Mouse (Mus musculus) midbrain, embryonic 14.5 days (tissue): ENCODE data around the gene Zfp69. TPM values are rescaled to one million over a fixed set of nuclear protein-coding genes. Genes with fewer than 3 reads are reported as not detected.
A peak's percentile ranks its signal among the peaks of the same experiment; 100 is the strongest.

Source experiments
- ATAC-seq: fragments of 200-750 bp; cut with Nextera tagmentation; 2 replicates; pipeline ENCODE4 v1.8.0; 2017; ENCODE audit warnings: moderate number of reproducible peaks, moderate library complexity; ENCODE audit not compliant: low FRiP score, low TSS enrichment
- DNase-seq: peaks from one replicate; pipeline ENCODE4 v3.0.0-alpha.2; 2015
- H3K27ac ChIP-seq: fragments of 300-500 bp; sonication (generic); replicated peaks from 2 replicates; pipeline ENCODE4 v1.5.1; 2014; ENCODE audit warnings: mild to moderate bottlenecking, low read depth, low read length, moderate library complexity
- H3K27me3 ChIP-seq: fragments of 300-500 bp; sonication (generic); 2 replicates; pipeline ENCODE4 v1.6.1; 2014; ENCODE audit warnings: low read length, control low read depth, mixed read lengths; ENCODE audit not compliant: control insufficient read depth, insufficient read depth
- H3K36me3 ChIP-seq: fragments of 300-500 bp; sonication (generic); 2 replicates; pipeline ENCODE4 v1.6.1; 2014; ENCODE audit warnings: low read length, control low read depth; ENCODE audit not compliant: control insufficient read depth, insufficient read depth
- H3K4me1 ChIP-seq: fragments of 300-500 bp; sonication (generic); 2 replicates; pipeline ENCODE4 v1.6.1; 2014; ENCODE audit warnings: mild to moderate bottlenecking, antibody characterized with exemption, low read length, control low read depth; ENCODE audit not compliant: control insufficient read depth, insufficient read depth
- H3K4me2 ChIP-seq: fragments of 300-500 bp; sonication (generic); 2 replicates; pipeline ENCODE4 v1.6.1; 2014; ENCODE audit warnings: mild to moderate bottlenecking, low read length, moderate library complexity
- H3K4me3 ChIP-seq: fragments of 300-500 bp; sonication (generic); replicated peaks from 2 replicates; pipeline ENCODE4 v1.5.1; 2014; ENCODE audit warnings: low read depth, low read length
- H3K9ac ChIP-seq: fragments of 300-500 bp; sonication (generic); replicated peaks from 2 replicates; pipeline ENCODE4 v1.6.1; 2014; ENCODE audit warnings: mild to moderate bottlenecking, low read length, moderate library complexity
- H3K9me3 ChIP-seq: fragments of 300-500 bp; sonication (generic); 2 replicates; pipeline ENCODE4 v1.6.1; 2016; ENCODE audit warnings: low read length, control low read depth, mixed read lengths; ENCODE audit not compliant: control insufficient read depth
- WGBS: fragments of 180-500 bp; shearing (Covaris S2); extraction: QIAGEN DNeasy Blood & Tissue Kit; methylation state at CpG from one replicate; pipeline ENCODE4 v1.1.7; 2014; 5-methylcytosine and 5-hydroxymethylcytosine counted together
- microRNA-seq: library from miRNA; unstranded; fragments of <30 nt; microRNA quantifications from one replicate; pipeline ENCODE4, GENCODE M21; 2016
- polyA plus RNA-seq: library from polyadenylated mRNA; unstranded; fragments of >200 nt; fragmentation: Nextera tagmentation; extraction: Ambion mirVana; gene quantifications from 2 replicates; pipeline ENCODE4 v1.2.1, GENCODE M21; 2014

Zfp69 gene
- polyA plus RNA-seq, 1 experiment from 2014 or later, result 6.6 TPM

DNA sequence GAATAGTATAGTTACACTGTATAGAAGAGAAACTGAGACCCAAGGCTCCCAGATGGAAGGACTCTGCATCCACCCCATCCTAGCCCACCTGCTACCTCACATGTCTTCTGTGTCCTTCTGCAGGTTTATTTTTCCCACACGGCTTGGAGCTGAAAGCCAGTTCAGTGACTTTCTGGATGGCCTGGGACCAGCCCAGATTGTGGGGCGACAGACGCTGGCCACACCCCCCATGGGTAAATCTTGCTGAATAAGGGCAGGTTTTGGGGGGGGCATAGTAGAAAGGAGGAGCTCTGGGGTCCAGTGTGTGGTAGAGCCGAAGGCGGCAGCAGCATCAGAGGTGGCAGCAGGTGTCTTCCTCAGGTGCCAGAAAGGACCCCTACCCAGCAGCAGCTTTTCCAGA lies 64.7 kb downstream of the Zfp69 start:
- Histone ChIP-seq H3K27ac (no peak overlapping the region), H3K36me3 (no peaks in the 10 kb centered on the region), H3K9me3 (no peaks in the 10 kb centered on the region), H3K4me3 (no peak overlapping the region), H3K9ac (no peak overlapping the region), H3K4me2 (no peak overlapping the region), H3K27me3 (no peaks in the 10 kb centered on the region), H3K4me1 (peaks cover 21% of the 10 kb centered on the region)
- 83% methylated on average over 5 of the region's 5 CpGs for WGBS
- no peak for DNase-seq
- ATAC-seq, result no peak

DNA sequence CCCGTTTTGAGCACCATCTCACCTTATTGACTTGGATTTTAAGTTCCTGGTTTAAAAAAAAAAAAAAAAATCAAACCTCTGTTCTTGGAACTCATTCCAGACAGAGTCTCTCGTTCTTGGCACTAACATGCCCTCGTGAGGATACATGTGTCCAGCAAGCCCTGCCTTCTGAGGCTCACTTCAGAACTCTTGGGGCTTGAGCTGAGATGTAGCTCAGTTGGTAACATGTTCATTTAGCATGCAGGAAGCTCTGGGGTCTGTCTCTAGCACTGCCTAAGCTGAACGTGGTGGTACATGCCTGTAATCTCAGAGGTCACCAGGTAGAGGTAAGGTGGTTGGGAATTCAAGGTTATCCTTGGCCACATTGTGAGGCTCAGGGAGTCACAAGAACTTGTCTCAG lies 65.4 kb downstream of the Zfp69 start:
- no peak overlapping the region for H3K4me3 ChIP-seq
- no peak overlapping the region for H3K27ac ChIP-seq
- ATAC-seq (no peak), DNase-seq (no peak)
- no peaks in the 10 kb centered on the region for H3K27me3 ChIP-seq
- no peak overlapping the region for H3K4me2 ChIP-seq
- no peak overlapping the region for H3K9ac ChIP-seq
- 36% methylated on average over 4 of the region's 4 CpGs for WGBS
- H3K4me1 ChIP-seq, result peaks cover 26% of the 10 kb centered on the region
- no peaks in the 10 kb centered on the region for H3K36me3 ChIP-seq
- H3K9me3 ChIP-seq, result no peaks in the 10 kb centered on the region

DNA sequence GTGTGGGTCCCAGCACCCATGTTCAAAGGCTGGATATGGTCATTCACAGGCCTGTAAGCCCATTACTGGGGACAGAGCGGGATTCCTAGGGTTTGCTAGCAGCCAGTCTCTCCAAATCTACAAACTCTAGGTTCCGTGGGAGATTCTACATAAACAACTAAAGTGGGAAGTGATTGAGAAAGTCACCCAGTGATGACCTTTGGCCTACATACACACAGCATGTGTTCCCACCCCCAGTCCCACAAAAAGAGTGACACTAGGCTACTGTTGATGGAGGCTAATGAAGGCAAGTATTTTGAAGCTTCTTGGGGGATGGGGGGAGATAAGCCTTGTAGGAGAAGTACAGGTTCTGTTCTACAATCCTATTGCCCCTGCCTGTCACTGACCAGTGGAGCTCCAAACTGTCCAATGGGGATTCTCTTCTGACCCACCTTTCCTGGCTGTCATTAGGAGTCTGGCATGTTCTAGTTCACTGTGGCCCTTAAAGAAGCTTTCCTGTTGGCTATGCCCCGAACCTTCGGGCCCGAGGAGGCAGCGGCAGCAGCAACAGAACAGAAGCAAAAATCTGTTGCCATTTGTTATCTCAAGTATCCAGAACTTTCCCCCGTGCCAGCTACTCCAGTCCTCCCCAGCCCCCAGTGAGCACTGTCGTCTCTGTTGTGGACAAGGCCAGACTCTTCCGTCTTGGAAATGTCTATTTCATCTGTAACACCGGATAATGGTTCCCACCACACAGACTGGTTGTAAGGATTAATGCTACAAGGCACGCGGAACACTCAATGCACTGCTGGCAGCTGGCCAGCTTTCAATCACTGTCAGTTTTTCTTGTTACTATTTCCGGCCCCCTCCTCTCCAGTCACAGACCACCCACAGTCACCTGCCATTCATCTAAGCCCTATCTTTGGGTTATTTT lies 66.0 kb downstream of the Zfp69 start:
- Histone ChIP-seq H3K27me3 (no peaks in the 10 kb centered on the region), H3K27ac (no peak overlapping the region), H3K9ac (0 out of 2 replicates have a peak overlapping the region, but pooled peaks have one; percentile 6), H3K4me1 (peaks cover 28% of the 10 kb centered on the region), H3K4me2 (no peak overlapping the region), H3K36me3 (no peaks in the 10 kb centered on the region), H3K4me3 (no peak overlapping the region), H3K9me3 (no peaks in the 10 kb centered on the region)
- DNase-seq, result peak; percentile 69
- no peak for ATAC-seq
- WGBS, result 37% methylated on average over 13 of the region's 13 CpGs

DNA sequence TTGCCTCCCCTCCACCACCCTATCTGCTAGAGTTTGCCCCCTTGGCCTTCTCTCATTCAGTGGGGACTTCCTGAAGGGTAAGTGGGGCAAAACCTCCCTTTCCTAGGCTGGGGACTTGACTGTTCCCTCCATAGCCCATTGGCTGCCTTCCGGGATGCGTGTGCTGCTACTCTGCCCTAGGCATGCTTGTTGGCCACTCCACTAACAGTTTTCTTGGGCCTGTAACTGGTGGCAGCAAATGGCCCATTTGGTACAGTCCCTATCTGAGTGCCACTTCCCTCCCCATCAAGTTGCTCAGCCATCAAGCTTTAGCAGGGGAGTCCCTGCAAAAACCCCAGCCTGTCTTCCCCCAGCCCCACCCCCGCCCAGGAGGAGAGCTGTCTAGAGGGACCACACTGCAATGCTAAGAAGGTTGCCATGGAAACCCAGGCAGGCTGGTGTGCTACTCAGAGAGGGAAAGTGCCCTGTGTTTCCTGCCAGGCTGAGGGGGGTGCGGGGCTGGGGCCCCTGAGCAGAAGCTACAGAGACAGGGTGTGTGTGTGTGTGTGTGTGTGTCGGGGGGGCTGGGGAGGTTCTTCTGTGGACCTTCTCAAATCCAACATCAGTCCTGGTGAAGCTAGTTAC lies 69.4 kb downstream of the Zfp69 start:
- ATAC-seq (peak; percentile 79; the same call in 1 of the 2 replicates), DNase-seq (peak; percentile 86)
- H3K4me2 ChIP-seq, result no peak overlapping the region
- H3K36me3 ChIP-seq, result no peaks in the 10 kb centered on the region
- H3K4me1 ChIP-seq, result peaks cover 28% of the 10 kb centered on the region
- 24% methylated on average over 5 of the region's 5 CpGs for WGBS
- H3K9me3 ChIP-seq, result no peaks in the 10 kb centered on the region
- H3K27ac ChIP-seq, result peak overlapping the region; percentile 21; the same call in 1 of the 2 replicates
- H3K9ac ChIP-seq, result 0 out of 2 replicates have a peak overlapping the region, but pooled peaks have one; percentile 12
- no peaks in the 10 kb centered on the region for H3K27me3 ChIP-seq
- no peak overlapping the region for H3K4me3 ChIP-seq

DNA sequence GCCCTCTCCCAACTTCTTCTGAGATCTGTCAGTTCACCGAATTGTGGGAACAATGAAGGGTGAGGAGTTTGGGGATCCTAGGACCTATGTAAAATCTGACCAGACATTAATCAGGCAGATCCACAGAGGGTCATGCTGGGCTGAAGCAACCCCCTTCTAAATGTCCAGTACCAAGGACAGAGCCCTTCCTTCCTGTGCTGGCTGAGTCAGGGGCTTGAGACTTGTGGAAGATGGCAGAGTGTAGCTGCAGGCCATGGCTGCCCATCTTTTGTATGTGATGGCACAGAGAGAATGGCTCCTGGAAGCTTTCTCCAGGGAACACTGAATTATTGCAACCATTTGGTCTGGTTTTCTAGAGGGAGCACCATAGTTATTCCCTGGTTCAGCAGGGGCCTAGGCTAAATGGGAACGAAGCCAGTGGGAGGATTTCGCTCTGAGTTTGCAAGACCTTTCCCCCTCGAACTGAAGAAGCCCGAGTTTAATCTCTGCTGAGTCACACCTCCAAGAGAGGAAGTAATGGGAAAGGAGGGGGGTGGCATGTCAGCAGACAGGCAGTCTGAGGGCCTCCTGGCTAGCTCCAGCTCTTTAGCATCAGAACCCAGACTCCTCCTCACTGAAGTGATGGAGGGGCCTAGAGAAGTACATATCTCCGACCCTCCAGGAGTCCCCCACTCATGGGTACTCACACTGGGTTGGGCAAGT lies 70.6 kb downstream of the Zfp69 start:
- Histone ChIP-seq H3K27ac (no peak overlapping the region), H3K27me3 (no peaks in the 10 kb centered on the region), H3K36me3 (no peaks in the 10 kb centered on the region), H3K4me3 (no peak overlapping the region), H3K9me3 (no peaks in the 10 kb centered on the region), H3K4me2 (no peak overlapping the region), H3K9ac (no peak overlapping the region), H3K4me1 (peaks cover 25% of the 10 kb centered on the region)
- 47% methylated on average over 6 of the region's 6 CpGs for WGBS
- ATAC-seq, result no peak
- DNase-seq, result no peak

Small RNA genes lying within 50 kb of the gene (microRNA-seq; reads per million reads assigned to microRNA genes)
- 0.73 reads per million for gene Mir7015

Other genes starting within 250 kb of the Zfp69 start
- 3.7 and 3.9 TPM in 2 replicates for gene Kcnq4, start 203.1 kb downstream of the Zfp69 start, polyA plus RNA-seq
- 89.4 and 97.5 TPM in 2 replicates for gene Nfyc, start 120.1 kb downstream of the Zfp69 start, polyA plus RNA-seq
- 20.7 and 20.9 TPM in 2 replicates for gene Rims3, start 96.9 kb downstream of the Zfp69 start, polyA plus RNA-seq
- gene Exo5, start 26.7 kb downstream of the Zfp69 start, polyA plus RNA-seq, result 32.5 and 33.5 TPM in 2 replicates
- 47.5 and 52.0 TPM in 2 replicates for gene Smap2, start 65.5 kb upstream of the Zfp69 start, polyA plus RNA-seq
- gene Col9a2, start 87.7 kb upstream of the Zfp69 start, polyA plus RNA-seq, result 8.3 and 10.9 TPM in 2 replicates
- gene Zmpste24, start 146.5 kb upstream of the Zfp69 start, polyA plus RNA-seq, result 17.0 and 21.7 TPM in 2 replicates
- not detected in 2 replicates for gene Tmco2, start 157.5 kb upstream of the Zfp69 start, polyA plus RNA-seq